Mouse (Mus musculus) brain, embryonic 14.5 days (tissue): ENCODE measurements around the gene Dab1.

Experiments
- CTCF ChIP-seq: fragments of 200-500 bp; IDR thresholded peaks from 2 replicates; pipeline ENCODE4 v1.5.1; 2012; ENCODE audit warnings: inconsistent platforms, mild to moderate bottlenecking, moderate library complexity, borderline replicate concordance; ENCODE audit not compliant: insufficient read depth, insufficient read length; ENCODE audit errors: extremely low read depth
- POLR2A ChIP-seq: fragments of 200-500 bp; IDR thresholded peaks from 2 replicates; pipeline ENCODE4 v1.6.1; 2012; ENCODE audit warnings: mild to moderate bottlenecking, inconsistent platforms, borderline replicate concordance; ENCODE audit not compliant: poor library complexity, insufficient read depth, insufficient read length, severe bottlenecking; ENCODE audit errors: extremely low read depth

GRCm38 (mm10) chr4:104779460-104779859 lies 1160.3 kb downstream of the Dab1 start:
- TF ChIP-seq CTCF (no peak), POLR2A (no peak)
